Comparison of ENCODE assay signal across 11 mouse cellular contexts in genomic region chr5:74969341-74969740, GRCm38 (mm10).
"Had no signal": no experiment of that assay in that cellular context is flagged by ENCODE, and none has a peak within 500 bp of the region (broad histone marks: within the 10 kb centered on the region; RNA-seq: fewer than 3 reads in every experiment).

No protein-coding gene starts in this region.

- DNase-seq: liver, embryonic 13.5 days; liver, postnatal 0 days; lung, adult 2 months; lung, postnatal 14 days; lung, postnatal 36 days; midbrain, embryonic 14.5 days; retina, postnatal 1 day; spleen, adult 18-20 months; thymus, adult 18-20 months; thymus, postnatal 14 days; thymus, postnatal 36 days had no signal
